Comparison of ENCODE assay signal across 9 mouse cellular contexts in genomic region chr1:71650741-71651140, GRCm38 (mm10). TPM values are rescaled to one million over a fixed set of nuclear protein-coding genes. Genes with fewer than 3 reads are reported as not detected.
A peak's percentile ranks its signal among the peaks of the same experiment; 100 is the strongest.
DNase-seq lines count a peak whose midpoint lies in the region; ATAC-seq lines count a peak whose summit lies in the region.
"Had no signal": no experiment of that assay in that cellular context is flagged by ENCODE, and none has a peak within 500 bp of the region (broad histone marks: within the 10 kb centered on the region; RNA-seq: fewer than 3 reads in every experiment).

No protein-coding gene starts in this region.

- peak overlapping the region; percentile 48; the same call in 1 of the 2 replicates for H3K27ac ChIP-seq in forebrain, embryonic 10.5 days
- no peak overlapping the region for H3K27ac ChIP-seq in forebrain, embryonic 15.5 days (replicated peaks)
- H3K27ac ChIP-seq in hindbrain, embryonic 10.5 days, result peak overlapping the region; percentile 59; the same call in 1 of the 2 replicates
- H3K27ac ChIP-seq in liver, embryonic 11.5 days (ENCODE audit: low read depth, low read length), result no peak overlapping the region; the same call in 1 of the 2 replicates

- DNase-seq in forebrain, embryonic 10.5 days (ENCODE audit: extremely low spot score, low spot score), result no peak
- DNase-seq in ES-CJ7 (ENCODE audit: low read depth, low spot score), result peak; percentile 92
- peak; percentile 21 for DNase-seq in hindbrain, embryonic 10.5 days (ENCODE audit: low spot score)
- no peak for DNase-seq in liver, embryonic 11.5 days (ENCODE audit: low spot score)
- DNase-seq in layer of hippocampus, postnatal 36 days, result no peak
- DNase-seq in adrenal gland, postnatal 36 days, result no peak
- DNase-seq in layer of hippocampus, adult 9-10 months (ENCODE audit: low spot score), result no peak
- DNase-seq: right cerebral cortex, postnatal 25 days had no signal

- H3K9ac ChIP-seq in forebrain, embryonic 15.5 days (replicated peaks), result no peak overlapping the region
- H3K9ac ChIP-seq in liver, embryonic 11.5 days (ENCODE audit: low read depth, low read length), result no peak overlapping the region

- H3K9me3 ChIP-seq in forebrain, embryonic 10.5 days, result no peaks in the 10 kb centered on the region
- H3K9me3 ChIP-seq in forebrain, embryonic 15.5 days, result no peaks in the 10 kb centered on the region
- no peaks in the 10 kb centered on the region for H3K9me3 ChIP-seq in hindbrain, embryonic 10.5 days
- no peaks in the 10 kb centered on the region for H3K9me3 ChIP-seq in liver, embryonic 11.5 days (ENCODE audit: control insufficient read depth, low read length)

- WGBS in forebrain, embryonic 10.5 days, result 45% methylated on average over 6 of the region's 6 CpGs
- 42% methylated on average over 6 of the region's 6 CpGs for WGBS in forebrain, embryonic 15.5 days
- 15% methylated on average over 6 of the region's 6 CpGs for WGBS in hindbrain, embryonic 10.5 days
- WGBS in liver, embryonic 11.5 days, result 33% methylated on average over 6 of the region's 6 CpGs

- H3K4me3 ChIP-seq in forebrain, embryonic 10.5 days, result peak overlapping the region; percentile 79
- H3K4me3 ChIP-seq in forebrain, embryonic 15.5 days, result no peak overlapping the region
- H3K4me3 ChIP-seq in hindbrain, embryonic 10.5 days, result peak overlapping the region; percentile 83
- peak overlapping the region; percentile 71 for H3K4me3 ChIP-seq in liver, embryonic 11.5 days (ENCODE audit: low read depth, low read length)

- H3K27me3 ChIP-seq in forebrain, embryonic 10.5 days (ENCODE audit: poor library complexity, severe bottlenecking), result no peaks in the 10 kb centered on the region
- H3K27me3 ChIP-seq in forebrain, embryonic 15.5 days, result no peaks in the 10 kb centered on the region
- H3K27me3 ChIP-seq in hindbrain, embryonic 10.5 days (ENCODE audit: insufficient read depth, poor library complexity, severe bottlenecking), result no peaks in the 10 kb centered on the region
- H3K27me3 ChIP-seq in liver, embryonic 11.5 days (replicated peaks; ENCODE audit: control insufficient read depth, insufficient read depth, low read length), result peaks cover 2% of the 10 kb centered on the region; the same call in 1 of the 2 replicates

- ATAC-seq in forebrain, embryonic 15.5 days (replicated peaks), result no peak
- ATAC-seq in liver, embryonic 11.5 days (replicated peaks; ENCODE audit: low FRiP score), result no peak

- H3K4me1 ChIP-seq in forebrain, embryonic 10.5 days, result peaks cover 34% of the 10 kb centered on the region
- H3K4me1 ChIP-seq in forebrain, embryonic 15.5 days, result peaks cover 12% of the 10 kb centered on the region
- H3K4me1 ChIP-seq in hindbrain, embryonic 10.5 days (replicated peaks), result peaks cover 27% of the 10 kb centered on the region
- H3K4me1 ChIP-seq in liver, embryonic 11.5 days (replicated peaks; ENCODE audit: control insufficient read depth, insufficient read depth, low read length), result peaks cover 4% of the 10 kb centered on the region

- H3K4me2 ChIP-seq in forebrain, embryonic 15.5 days (replicated peaks), result no peak overlapping the region
- peak overlapping the region; percentile 82 for H3K4me2 ChIP-seq in liver, embryonic 11.5 days

- peaks cover 52% of the 10 kb centered on the region for H3K36me3 ChIP-seq in forebrain, embryonic 10.5 days (replicated peaks)
- H3K36me3 ChIP-seq in forebrain, embryonic 15.5 days, result no peaks in the 10 kb centered on the region
- H3K36me3 ChIP-seq in hindbrain, embryonic 10.5 days, result peaks cover 52% of the 10 kb centered on the region
- H3K36me3 ChIP-seq in liver, embryonic 11.5 days (ENCODE audit: control insufficient read depth, insufficient read depth, low read length), result peaks cover 5% of the 10 kb centered on the region; the same call in 1 of the 2 replicates

RNA-seq across cellular contexts. Expression of gene Fn1, which starts 2.3 kb away (rescaled TPM):
- 94.7 and 94.9 TPM in 2 replicates for polyA plus RNA-seq in forebrain, embryonic 10.5 days (2016; fragmentation: Nextera tagmentation; extraction: Ambion mirVana)
- 28.2 and 32.8 TPM in 2 replicates for polyA plus RNA-seq in forebrain, embryonic 15.5 days (2015; fragmentation: Nextera tagmentation; extraction: Ambion mirVana)
- 90.4 and 99.2 TPM in 2 replicates for polyA plus RNA-seq in hindbrain, embryonic 10.5 days (2016; fragmentation: Nextera tagmentation; extraction: Ambion mirVana)
- polyA plus RNA-seq in liver, embryonic 11.5 days (2014; fragmentation: Nextera tagmentation; extraction: Ambion mirVana), result 171 and 175 TPM in 2 replicates
- 10 to 100 TPM; 33.0 to 50.3 TPM for total RNA-seq in layer of hippocampus, postnatal 36 days (2021)
- total RNA-seq in adrenal gland, postnatal 36 days (2021), result 100 to 1,000 TPM in 1 of 2 experiments, 10 to 100 TPM in 1; 55.8 to 113 TPM

Comparison
In these comparisons a context has a peak if more than half of its experiments do, and no peak if none do; other contexts are left out.
1. H3K27ac ChIP-seq: peak in forebrain, embryonic 10.5 days (single experiment) and hindbrain, embryonic 10.5 days (single experiment); none in forebrain, embryonic 15.5 days (single experiment) and liver, embryonic 11.5 days (single experiment).
2. DNase-seq: peak in ES-CJ7 (single experiment) and hindbrain, embryonic 10.5 days (single experiment); none in forebrain, embryonic 10.5 days (single experiment), liver, embryonic 11.5 days (single experiment), layer of hippocampus, postnatal 36 days (0 of 2), adrenal gland, postnatal 36 days (0 of 2) and layer of hippocampus, adult 9-10 months (single experiment).